Mouse (Mus musculus) megakaryocyte, embryonic 14.5 days (primary cell): Measurements from ENCODE around the gene Hsh2d. TPM values are rescaled to one million over a fixed set of nuclear protein-coding genes. Genes with fewer than 3 reads are reported as not detected.

Source experiments
- H3K27me3 ChIP-seq: replicated peaks from 2 replicates; pipeline ENCODE3; 2012; ENCODE audit warnings: inconsistent platforms
- H3K36me3 ChIP-seq: replicated peaks from 2 replicates; pipeline ENCODE3; 2012; ENCODE audit warnings: low read length, inconsistent platforms, mixed read lengths
- H3K4me1 ChIP-seq: 2 replicates; pipeline ENCODE4 v1.6.1; 2012; ENCODE audit warnings: inconsistent platforms
- H3K4me3 ChIP-seq: replicated peaks from 2 replicates; pipeline ENCODE3; 2012; ENCODE audit warnings: moderate library complexity, mild to moderate bottlenecking, inconsistent platforms
- H3K9me3 ChIP-seq: 2 replicates; pipeline ENCODE4 v1.6.1; 2012; ENCODE audit warnings: inconsistent platforms
- FLI1 ChIP-seq: IDR thresholded peaks from 2 replicates; pipeline ENCODE4 v1.6.1; 2012; ENCODE audit warnings: low read length, inconsistent platforms, mixed read lengths
- GATA1 ChIP-seq: IDR thresholded peaks from 3 replicates; pipeline ENCODE4 v1.6.1; 2012; ENCODE audit warnings: mixed read lengths, low read length, inconsistent platforms, borderline replicate concordance
- polyA plus RNA-seq: library from polyadenylated mRNA; stranded (reverse); fragments of >175 nt; gene quantifications from 2 replicates; pipeline ENCODE4 v1.2.3, GENCODE M21; 2012; ENCODE audit warnings: low replicate concordance; ENCODE audit not compliant: insufficient read depth

Hsh2d gene
- polyA plus RNA-seq, 1 experiment, result 2.3 TPM

GRCm38 (mm10) chr8:72215060-72215459 lies 25.6 kb downstream of the Hsh2d start:
- H3K27me3 ChIP-seq, result peaks cover 15% of the 10 kb centered on the region
- no peak for TF ChIP-seq FLI1
- TF ChIP-seq GATA1, result no peak
- H3K4me1 ChIP-seq, result peaks cover 50% of the 10 kb centered on the region
- H3K9me3 ChIP-seq, result no peaks in the 10 kb centered on the region
- H3K36me3 ChIP-seq, result no peaks in the 10 kb centered on the region
- H3K4me3 ChIP-seq, result no peak overlapping the region

GRCm38 (mm10) chr8:72215871-72216270 lies 26.4 kb downstream of the Hsh2d start:
- Histone ChIP-seq H3K36me3 (peaks cover 5% of the 10 kb centered on the region), H3K4me1 (peaks cover 50% of the 10 kb centered on the region), H3K4me3 (no peak overlapping the region), H3K9me3 (no peaks in the 10 kb centered on the region), H3K27me3 (peaks cover 15% of the 10 kb centered on the region)
- TF ChIP-seq GATA1 (no peak), FLI1 (no peak)

- Histone ChIP-seq H3K9me3 (no peaks in the 10 kb centered on the region), H3K27me3 (peaks cover 2% of the 10 kb centered on the region), H3K4me3 (peak overlapping the region; percentile 97), H3K36me3 (peaks cover 33% of the 10 kb centered on the region), H3K4me1 (peaks cover 59% of the 10 kb centered on the region)
- TF ChIP-seq GATA1, result no peak
- no peak for TF ChIP-seq FLI1
These were observed 29.5 kb downstream of the Hsh2d start for GRCm38 (mm10) chr8:72218781-72219540.

- peaks cover 35% of the 10 kb centered on the region for H3K36me3 ChIP-seq
- no peaks in the 10 kb centered on the region for H3K27me3 ChIP-seq
- peak; percentile 99 for TF ChIP-seq FLI1
- TF ChIP-seq GATA1, result no peak
- H3K4me3 ChIP-seq, result peak within 1 kb of the TSS; percentile 97
- H3K9me3 ChIP-seq, result no peaks in the 10 kb centered on the region
- H3K4me1 ChIP-seq, result peaks cover 57% of the 10 kb centered on the region
These were observed 30.3 kb downstream of the Hsh2d start, which contains the start of gene Fam32a for GRCm38 (mm10) chr8:72219541-72220363. Gene Fam32a, plus strand, starts transcription at chr8:72219730.

GRCm38 (mm10) chr8:72220758-72221157 lies 31.3 kb downstream of the Hsh2d start:
- Histone ChIP-seq H3K27me3 (no peaks in the 10 kb centered on the region), H3K4me3 (peak overlapping the region; percentile 97), H3K4me1 (peaks cover 47% of the 10 kb centered on the region), H3K9me3 (no peaks in the 10 kb centered on the region), H3K36me3 (peaks cover 35% of the 10 kb centered on the region)
- TF ChIP-seq FLI1 (no peak), GATA1 (no peak)

- no peak for TF ChIP-seq GATA1
- no peak for TF ChIP-seq FLI1
- Histone ChIP-seq H3K9me3 (no peaks in the 10 kb centered on the region), H3K36me3 (peaks cover 35% of the 10 kb centered on the region), H3K4me1 (peaks cover 38% of the 10 kb centered on the region), H3K27me3 (no peaks in the 10 kb centered on the region), H3K4me3 (no peak overlapping the region)
These were observed 33.2 kb downstream of the Hsh2d start for GRCm38 (mm10) chr8:72222656-72223055.

- peaks cover 27% of the 10 kb centered on the region for H3K36me3 ChIP-seq
- no peaks in the 10 kb centered on the region for H3K27me3 ChIP-seq
- TF ChIP-seq GATA1 (peak; percentile 25; the same call in 1 of the 3 replicates), FLI1 (peak; percentile 94)
- no peaks in the 10 kb centered on the region for H3K9me3 ChIP-seq
- peak within 1 kb of the TSS; percentile 96 for H3K4me3 ChIP-seq
- peaks cover 48% of the 10 kb centered on the region for H3K4me1 ChIP-seq
These were observed 50.3 kb downstream of the Hsh2d start, which contains the start of gene Ap1m1 for GRCm38 (mm10) chr8:72239499-72240402. Gene Ap1m1, plus strand, starts transcription at chr8:72240018.

- Histone ChIP-seq H3K36me3 (peaks cover 29% of the 10 kb centered on the region), H3K9me3 (no peaks in the 10 kb centered on the region), H3K4me3 (peak overlapping the region; percentile 96), H3K27me3 (no peaks in the 10 kb centered on the region), H3K4me1 (peaks cover 54% of the 10 kb centered on the region)
- TF ChIP-seq GATA1, result no peak
- TF ChIP-seq FLI1, result no peak
These were observed 50.9 kb downstream of the Hsh2d start for GRCm38 (mm10) chr8:72240403-72240763.

GRCm38 (mm10) chr8:72240951-72241350 lies 51.5 kb downstream of the Hsh2d start:
- peak overlapping the region; percentile 89 for H3K4me3 ChIP-seq
- no peaks in the 10 kb centered on the region for H3K9me3 ChIP-seq
- H3K27me3 ChIP-seq, result no peaks in the 10 kb centered on the region
- H3K36me3 ChIP-seq, result peaks cover 32% of the 10 kb centered on the region
- H3K4me1 ChIP-seq, result peaks cover 58% of the 10 kb centered on the region
- TF ChIP-seq FLI1 (no peak), GATA1 (no peak)
